Mouse (Mus musculus) spleen, adult 2 months (tissue): Measurements from ENCODE around the gene Tnfrsf26.
"Not testable (repeated sequence)": the region's sequence is repeated elsewhere in the genome, so short reads cannot be mapped to it uniquely, and the experiment has no call there.

Experiments used
- CTCF ChIP-seq: fragments of 200-500 bp; IDR thresholded peaks from 2 replicates; pipeline ENCODE4 v1.5.1; 2011; ENCODE audit warnings: mild to moderate bottlenecking, inconsistent platforms; ENCODE audit not compliant: insufficient read depth, insufficient read length, insufficient replicate concordance; ENCODE audit errors: extremely low read depth
- POLR2A ChIP-seq: fragments of 200-500 bp; IDR thresholded peaks from 2 replicates; pipeline ENCODE4 v1.6.1; 2011; ENCODE audit warnings: low read depth, low read length, inconsistent platforms

- not testable (repeated sequence) for TF ChIP-seq POLR2A, CTCF
Observed at GRCm38 (mm10) chr7:143649769-143650346, 21.3 kb upstream of the Tnfrsf26 start.
